Mouse (Mus musculus) cerebellum, adult 9-10 months (tissue): Measurements from ENCODE around the gene Shisa7.
"Not testable (repeated sequence)": the region's sequence is repeated elsewhere in the genome, so short reads cannot be mapped to it uniquely, and the experiment has no call there.

Experiments used
- DNase-seq: peaks from one replicate; pipeline ENCODE4 v3.0.0; 2022

Gene Shisa7

GRCm38 (mm10) chr7:4843604-4844244 is 772 bp downstream of the Shisa7 start:
- peak; percentile 43 for DNase-seq

GRCm38 (mm10) chr7:4842634-4843131 is 1.8 kb downstream of the Shisa7 start:
- DNase-seq = no peak

GRCm38 (mm10) chr7:4842077-4842476 is 2.4 kb downstream of the Shisa7 start:
- DNase-seq = no peak

- no peak for DNase-seq
Observed at GRCm38 (mm10) chr7:4837639-4838038, 6.9 kb downstream of the Shisa7 start.

- peak; percentile 88 for DNase-seq
Observed at GRCm38 (mm10) chr7:4836351-4836792, 8.1 kb downstream of the Shisa7 start.

- peak; percentile 65 for DNase-seq
Observed at GRCm38 (mm10) chr7:4835631-4836327, 8.7 kb downstream of the Shisa7 start.

- DNase-seq = no peak
Observed at GRCm38 (mm10) chr7:4830476-4830875, 14.0 kb downstream of the Shisa7 start.

- no peak for DNase-seq
Observed at GRCm38 (mm10) chr7:4825365-4825764, 19.1 kb downstream of the Shisa7 start.

- no peak for DNase-seq
Observed at GRCm38 (mm10) chr7:4822162-4822907, 22.2 kb downstream of the Shisa7 start.

- no peak for DNase-seq
Observed at GRCm38 (mm10) chr7:4821690-4822089, 22.8 kb downstream of the Shisa7 start.

GRCm38 (mm10) chr7:4820925-4821324 is 23.6 kb downstream of the Shisa7 start:
- DNase-seq = not testable (repeated sequence)

- no peak for DNase-seq
Observed at GRCm38 (mm10) chr7:4816559-4816958, 27.9 kb downstream of the Shisa7 start.

GRCm38 (mm10) chr7:4813105-4813791 is 31.2 kb downstream of the Shisa7 start:
- DNase-seq = peak; percentile 57

GRCm38 (mm10) chr7:4812303-4813104 is 32.0 kb downstream of the Shisa7 start, which contains the start of gene Ube2s:
Gene Ube2s (minus strand): TSS chr7:4812590.
- peak; percentile 100 for DNase-seq

- DNase-seq = no peak
Observed at GRCm38 (mm10) chr7:4811842-4812302, 32.6 kb downstream of the Shisa7 start.

GRCm38 (mm10) chr7:4811131-4811530 is 33.4 kb downstream of the Shisa7 start:
- DNase-seq = peak; percentile 52

- DNase-seq = peak; percentile 62
Observed at GRCm38 (mm10) chr7:4806716-4807115, 37.8 kb downstream of the Shisa7 start.

GRCm38 (mm10) chr7:4802247-4802646 is 42.2 kb downstream of the Shisa7 start:
- DNase-seq = no peak

GRCm38 (mm10) chr7:4795767-4796433 is 48.6 kb downstream of the Shisa7 start:
- DNase-seq = peak; percentile 79

- DNase-seq = no peak
Observed at GRCm38 (mm10) chr7:4794631-4795168, 49.8 kb downstream of the Shisa7 start.

- DNase-seq = no peak
Observed at GRCm38 (mm10) chr7:4793674-4794073, 50.8 kb downstream of the Shisa7 start.
